Mouse (Mus musculus) stomach, postnatal 0 days (tissue): ENCODE measurements around the gene Zhx3.

Experiments used
- CTCF ChIP-seq: IDR thresholded peaks from 2 replicates; pipeline ENCODE4 v1.5.1; 2016; ENCODE audit warnings: antibody characterized with exemption, low read depth, mild to moderate bottlenecking, moderate library complexity
- EP300 ChIP-seq: optimal IDR thresholded peaks from 2 replicates; pipeline ENCODE3; 2016; ENCODE audit warnings: antibody characterized with exemption

GRCm38 (mm10) chr2:160701603-160702002 lies 171.2 kb downstream of the Zhx3 start:
- TF ChIP-seq EP300, result no peak
- no peak for TF ChIP-seq CTCF
